ENCODE assay signal across 8 mouse cellular contexts in genomic region chr19:41086700-41087099, GRCm38 (mm10). TPM values are rescaled to one million over a fixed set of nuclear protein-coding genes. Genes with fewer than 3 reads are reported as not detected.
A peak's percentile ranks its signal among the peaks of the same experiment; 100 is the strongest.
DNase-seq lines count a peak whose midpoint lies in the region; ATAC-seq and TF ChIP-seq lines count a peak whose summit lies in the region.

No protein-coding gene starts in this region.

- no peak overlapping the region for H3K4me2 ChIP-seq in intestine, postnatal 0 days (replicated peaks; ENCODE audit: low read depth)
- no peak overlapping the region for H3K4me2 ChIP-seq in midbrain, embryonic 15.5 days

- intact Hi-C loops in left cerebral cortex, postnatal 25 days (cut with DNase I): loop anchor here (5.0 to 10.0 kb wide), 5 partner anchors 116 to 676 kb away; no protein-coding TSS in a partner anchor

- DNase-seq in 3T3-L1 (ENCODE audit: low read depth, low spot score): peak; percentile 86
- DNase-seq in adrenal gland, adult (ENCODE audit: inconsistent age in 2 of 2, low spot score in 1 of 2): peak; percentile 58 to 90
- DNase-seq in embryo, embryonic 10 days (ENCODE audit: low spot score): peak; percentile 86
- DNase-seq in gastrocnemius, postnatal 25 days: peak; percentile 32
- peak; percentile 83 to 91 for DNase-seq in left cerebral cortex, postnatal 25 days (ENCODE audit: low spot score in 2 of 2)
- DNase-seq in spleen, postnatal 10 days (ENCODE audit: low spot score in 2 of 2): peak; percentile 40 to 70

- no peaks in the 10 kb centered on the region for H3K27me3 ChIP-seq in intestine, postnatal 0 days (replicated peaks; ENCODE audit: control insufficient read depth, insufficient read depth, low read length)
- H3K27me3 ChIP-seq in midbrain, embryonic 15.5 days (replicated peaks): peaks cover 20% of the 10 kb centered on the region

- no peak for ATAC-seq in intestine, postnatal 0 days
- peak; percentile 77 for ATAC-seq in midbrain, embryonic 15.5 days (replicated peaks)

- peak; percentile 89 for TF ChIP-seq CTCF in intestine, postnatal 0 days (IDR thresholded peaks at IDR 0.05; ENCODE audit: low read depth)

- 0% methylated on average over 2 of the region's 2 CpGs for WGBS in intestine, postnatal 0 days
- WGBS in midbrain, embryonic 15.5 days: 9% methylated on average over 2 of the region's 2 CpGs

- no peak overlapping the region for H3K27ac ChIP-seq in intestine, postnatal 0 days (ENCODE audit: low read depth, low read length)
- H3K27ac ChIP-seq in midbrain, embryonic 15.5 days: no peak overlapping the region

- H3K9me3 ChIP-seq in intestine, postnatal 0 days (ENCODE audit: control insufficient read depth): no peaks in the 10 kb centered on the region
- H3K9me3 ChIP-seq in midbrain, embryonic 15.5 days: no peaks in the 10 kb centered on the region

- H3K4me1 ChIP-seq in intestine, postnatal 0 days (replicated peaks; ENCODE audit: control insufficient read depth, insufficient read depth, low read length): no peaks in the 10 kb centered on the region
- H3K4me1 ChIP-seq in midbrain, embryonic 15.5 days: peaks cover 5% of the 10 kb centered on the region

- no peak overlapping the region for H3K9ac ChIP-seq in intestine, postnatal 0 days (ENCODE audit: low read depth, low read length)
- no peak overlapping the region for H3K9ac ChIP-seq in midbrain, embryonic 15.5 days

- no peaks in the 10 kb centered on the region for H3K36me3 ChIP-seq in intestine, postnatal 0 days (ENCODE audit: control insufficient read depth, insufficient read depth)
- H3K36me3 ChIP-seq in midbrain, embryonic 15.5 days (replicated peaks): no peaks in the 10 kb centered on the region

- no peak overlapping the region for H3K4me3 ChIP-seq in intestine, postnatal 0 days (ENCODE audit: low read depth, low read length)
- H3K4me3 ChIP-seq in midbrain, embryonic 15.5 days: no peak overlapping the region

RNA-seq across cellular contexts. Expression of gene Opalin, which starts 9.8 kb away (rescaled TPM):
- total RNA-seq in gastrocnemius, postnatal 25 days (2021): not detected
- polyA plus RNA-seq in intestine, postnatal 0 days (2015; fragmentation: Nextera tagmentation; extraction: Ambion mirVana): not detected in 2 replicates
- total RNA-seq in left cerebral cortex, postnatal 25 days (2021): 10 to 100 TPM in 1 of 2 experiments, 1 to 10 TPM in 1; 7.6 to 11.5 TPM
- not detected in 2 replicates for polyA plus RNA-seq in midbrain, embryonic 15.5 days (2015; fragmentation: Nextera tagmentation; extraction: Ambion mirVana)

RNA-seq across cellular contexts. Expression of gene Dntt, which starts 57.6 kb away (rescaled TPM):
- under 1 TPM in 1 of 2 experiments, not detected in 1; 0.19 TPM for total RNA-seq in gastrocnemius, postnatal 25 days (2021)
- polyA plus RNA-seq in intestine, postnatal 0 days (2015; fragmentation: Nextera tagmentation; extraction: Ambion mirVana): not detected in 2 replicates
- under 1 TPM in 1 of 2 experiments, not detected in 1; 0.16 TPM for total RNA-seq in left cerebral cortex, postnatal 25 days (2021)
- polyA plus RNA-seq in midbrain, embryonic 15.5 days (2015; fragmentation: Nextera tagmentation; extraction: Ambion mirVana): 0.33 and 0.41 TPM in 2 replicates

Comparison
In these comparisons a context has a peak if more than half of its experiments do, and no peak if none do; other contexts are left out.
1. DNase-seq: peak in every context shown above with its lines; median percentile 87 in left cerebral cortex, postnatal 25 days; 86 in 3T3-L1; 86 in embryo, embryonic 10 days; 74 in adrenal gland, adult; 55 in spleen, postnatal 10 days; 32 in gastrocnemius, postnatal 25 days.
2. RNA of gene Opalin, which starts 9.8 kb away (total RNA-seq): 7.6 to 11.5 TPM in left cerebral cortex, postnatal 25 days; not detected in gastrocnemius, postnatal 25 days; every median in the first group is over 4 times any median in the second.